Mouse (Mus musculus) ES-Bruce4 (cell line): ENCODE measurements around the gene L1td1. TPM values are rescaled to one million over a fixed set of nuclear protein-coding genes. Genes with fewer than 3 reads are reported as not detected.

ENCODE experiments used
- H3K27ac ChIP-seq: 2 replicates; pipeline ENCODE4 v1.5.1; 2012; ENCODE audit warnings: low read length, inconsistent platforms; ENCODE audit not compliant: insufficient read depth
- H3K27me3 ChIP-seq: 2 replicates; pipeline ENCODE4 v1.6.1; 2012; ENCODE audit warnings: mild to moderate bottlenecking, low read length, inconsistent platforms; ENCODE audit not compliant: control insufficient read depth, poor library complexity, insufficient read depth, severe bottlenecking
- H3K36me3 ChIP-seq: 2 replicates; pipeline ENCODE4 v1.6.1; 2012; ENCODE audit warnings: inconsistent platforms, mild to moderate bottlenecking, low read length, moderate library complexity; ENCODE audit not compliant: control insufficient read depth, poor library complexity, insufficient read depth, severe bottlenecking
- H3K4me1 ChIP-seq: one replicate; pipeline ENCODE4 v1.8.1; 2011; ENCODE audit warnings: low read length; ENCODE audit not compliant: control insufficient read depth, insufficient read depth
- H3K4me3 ChIP-seq: 2 replicates; pipeline ENCODE4 v1.5.1; 2011; ENCODE audit warnings: low read depth, mild to moderate bottlenecking, low read length
- H3K9ac ChIP-seq: 2 replicates; pipeline ENCODE4 v1.6.1; 2012; ENCODE audit warnings: low read depth, mild to moderate bottlenecking, inconsistent platforms; ENCODE audit not compliant: poor library complexity, severe bottlenecking
- H3K9me3 ChIP-seq: replicated peaks from 2 replicates; pipeline ENCODE4 v1.6.1; 2012; ENCODE audit warnings: mild to moderate bottlenecking, low read length, inconsistent platforms; ENCODE audit not compliant: control insufficient read depth, poor library complexity, insufficient read depth, severe bottlenecking
- CTCF ChIP-seq: IDR thresholded peaks from one replicate; pipeline ENCODE4 v1.8.1; 2011; ENCODE audit warnings: low read depth, low read length
- EP300 ChIP-seq: IDR thresholded peaks from 2 replicates; pipeline ENCODE4 v1.6.1; 2011; ENCODE audit warnings: low read depth, low read length; ENCODE audit not compliant: insufficient read depth
- POLR2A ChIP-seq: IDR thresholded peaks from one replicate; pipeline ENCODE4 v1.8.1; 2011; ENCODE audit warnings: low read length; ENCODE audit not compliant: insufficient read depth
- polyA plus RNA-seq: library from polyadenylated mRNA; stranded (reverse); fragments of >200 nt; gene quantifications from 2 replicates; pipeline ENCODE4 v1.2.4, GENCODE M21; 2011; ENCODE audit warnings: low read depth; ENCODE audit not compliant: missing spikeins, insufficient read depth, insufficient read length

L1td1 gene
- 236 and 254 TPM in 2 replicates for polyA plus RNA-seq

GRCm38 (mm10) chr4:98726590-98727237, at the start of gene L1td1:
TSS of gene L1td1 (plus strand) at chr4:98726734.
- no peaks in the 10 kb centered on the region for H3K4me1 ChIP-seq
- no peaks in the 10 kb centered on the region for H3K27me3 ChIP-seq
- peak within 1 kb of the TSS; percentile 96 for H3K4me3 ChIP-seq
- peak within 1 kb of the TSS; percentile 96 for H3K27ac ChIP-seq
- peak; percentile 94 for TF ChIP-seq POLR2A
- peak; percentile 96 for TF ChIP-seq EP300
- no peak for TF ChIP-seq CTCF
- H3K9ac ChIP-seq = peak within 1 kb of the TSS; percentile 89
- peaks cover 22% of the 10 kb centered on the region for H3K36me3 ChIP-seq
- no peaks in the 10 kb centered on the region for H3K9me3 ChIP-seq

- no peaks in the 10 kb centered on the region for H3K36me3 ChIP-seq
- no peaks in the 10 kb centered on the region for H3K4me1 ChIP-seq
- TF ChIP-seq EP300 = no peak
- TF ChIP-seq CTCF = no peak
- TF ChIP-seq POLR2A = no peak
- no peak overlapping the region for H3K9ac ChIP-seq
- no peak overlapping the region for H3K4me3 ChIP-seq
- H3K27ac ChIP-seq = no peak overlapping the region
- H3K27me3 ChIP-seq = no peaks in the 10 kb centered on the region
- H3K9me3 ChIP-seq = no peaks in the 10 kb centered on the region
Measured at GRCm38 (mm10) chr4:98677506-98677905, 49.0 kb upstream of the L1td1 start.

GRCm38 (mm10) chr4:98686678-98687267, 39.8 kb upstream of the L1td1 start:
- TF ChIP-seq POLR2A (no peak), EP300 (no peak), CTCF (no peak)
- no peak overlapping the region for H3K4me3 ChIP-seq
- H3K9me3 ChIP-seq = no peaks in the 10 kb centered on the region
- H3K27me3 ChIP-seq = no peaks in the 10 kb centered on the region
- no peak overlapping the region for H3K9ac ChIP-seq
- no peak overlapping the region for H3K27ac ChIP-seq
- H3K36me3 ChIP-seq = no peaks in the 10 kb centered on the region
- H3K4me1 ChIP-seq = no peaks in the 10 kb centered on the region

DNA sequence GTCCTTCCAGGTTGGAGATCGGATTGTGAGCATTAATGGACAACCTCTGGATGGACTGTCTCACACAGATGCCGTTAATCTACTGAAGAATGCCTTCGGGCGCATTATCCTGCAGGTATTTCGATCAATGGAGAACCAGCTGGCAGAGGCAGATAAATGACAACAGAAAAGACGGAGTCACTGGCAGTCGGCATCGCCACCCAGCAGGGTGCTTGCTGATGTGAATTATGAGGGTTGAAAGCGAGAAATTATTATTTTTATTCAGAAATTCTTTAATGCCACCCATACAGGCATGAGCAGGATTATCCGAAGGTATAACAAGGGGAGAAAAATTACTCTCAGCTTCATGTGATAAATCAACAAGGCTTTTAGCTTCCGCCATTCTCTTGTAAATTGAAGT, 38.4 kb upstream of the L1td1 start:
- Histone ChIP-seq H3K36me3 (no peaks in the 10 kb centered on the region), H3K27me3 (no peaks in the 10 kb centered on the region), H3K4me3 (no peak overlapping the region), H3K4me1 (no peaks in the 10 kb centered on the region), H3K9me3 (no peaks in the 10 kb centered on the region), H3K27ac (no peak overlapping the region), H3K9ac (no peak overlapping the region)
- TF ChIP-seq EP300 (no peak), CTCF (no peak), POLR2A (no peak)

GRCm38 (mm10) chr4:98688520-98688919, 38.0 kb upstream of the L1td1 start:
- Histone ChIP-seq H3K27me3 (no peaks in the 10 kb centered on the region), H3K4me1 (no peaks in the 10 kb centered on the region), H3K36me3 (no peaks in the 10 kb centered on the region), H3K9ac (no peak overlapping the region), H3K27ac (no peak overlapping the region), H3K9me3 (no peaks in the 10 kb centered on the region), H3K4me3 (no peak overlapping the region)
- TF ChIP-seq POLR2A = no peak
- no peak for TF ChIP-seq EP300
- no peak for TF ChIP-seq CTCF

DNA sequence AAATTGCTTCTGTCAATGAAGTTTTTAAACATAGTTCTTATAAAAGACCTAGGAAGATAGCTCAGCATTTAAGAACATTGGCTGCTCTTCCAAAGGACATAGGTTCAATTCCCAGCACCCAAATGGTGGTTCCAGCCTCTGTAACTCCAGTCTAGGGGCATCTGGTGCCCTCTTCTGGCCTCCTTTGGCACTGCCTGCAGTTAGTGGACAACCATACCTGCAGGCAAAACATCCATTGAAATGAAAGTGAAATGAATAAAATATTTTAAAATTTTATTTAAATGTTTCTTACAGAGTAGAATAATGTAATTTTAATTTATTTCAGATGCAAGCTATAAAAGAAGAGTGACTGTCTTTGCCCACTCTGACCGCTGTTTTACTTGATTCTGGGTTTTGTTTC, 36.5 kb upstream of the L1td1 start:
- TF ChIP-seq POLR2A (no peak), CTCF (peak; percentile 47)
- Histone ChIP-seq H3K4me3 (no peak overlapping the region), H3K27ac (no peak overlapping the region), H3K9ac (no peak overlapping the region), H3K4me1 (no peaks in the 10 kb centered on the region), H3K36me3 (no peaks in the 10 kb centered on the region), H3K27me3 (no peaks in the 10 kb centered on the region), H3K9me3 (no peaks in the 10 kb centered on the region)
